Mouse (Mus musculus): ENCODE data around the gene Fbll1. TPM values are rescaled to one million over a fixed set of nuclear protein-coding genes. Genes with fewer than 3 reads are reported as not detected.
"Not testable (repeated sequence)": the region's sequence is repeated elsewhere in the genome, so short reads cannot be mapped to it uniquely, and the experiment has no call there.

Gene Fbll1
- 15.6 and 20.8 TPM in 2 replicates for polyA plus RNA-seq (2015; fragmentation: Nextera tagmentation; extraction: Ambion mirVana)

DNA sequence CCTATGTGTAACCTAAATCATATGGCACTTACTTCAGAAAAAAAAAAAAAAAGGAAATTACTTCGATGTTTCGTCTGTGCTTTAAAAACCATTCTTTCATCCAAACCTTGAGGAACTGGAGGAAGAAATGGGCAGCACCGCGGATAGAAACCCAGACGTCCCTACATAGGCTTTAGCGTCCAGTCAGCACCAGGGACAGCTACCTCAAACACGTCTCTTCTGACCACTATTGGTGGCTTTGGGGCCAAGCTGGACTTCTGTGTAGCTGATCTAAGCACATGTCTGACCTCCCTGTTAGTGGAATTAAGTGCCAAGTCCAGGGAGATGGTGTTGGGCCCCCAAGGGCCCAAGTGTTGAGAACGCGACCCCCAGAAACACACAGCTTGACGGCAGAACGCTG, at the start of gene Fbll1:
Gene Fbll1 (minus strand): TSS at position 11 of the 400 bp plus-strand sequence.
- Histone ChIP-seq H3K9ac (replicated peaks) (peak within 1 kb of the TSS; percentile 74), H3K4me2 (replicated peaks) (peak within 1 kb of the TSS; percentile 81), H3K36me3 (no peaks in the 10 kb centered on the region), H3K27ac (replicated peaks) (peak within 1 kb of the TSS; percentile 84), H3K9me3 (no peaks in the 10 kb centered on the region), H3K4me3 (peak within 1 kb of the TSS; percentile 64), H3K4me1 (peaks cover 15% of the 10 kb centered on the region), H3K27me3 (peaks cover 32% of the 10 kb centered on the region)
- no peak for ATAC-seq (replicated peaks)
- 13% methylated on average over 11 of the region's 11 CpGs for WGBS

DNA sequence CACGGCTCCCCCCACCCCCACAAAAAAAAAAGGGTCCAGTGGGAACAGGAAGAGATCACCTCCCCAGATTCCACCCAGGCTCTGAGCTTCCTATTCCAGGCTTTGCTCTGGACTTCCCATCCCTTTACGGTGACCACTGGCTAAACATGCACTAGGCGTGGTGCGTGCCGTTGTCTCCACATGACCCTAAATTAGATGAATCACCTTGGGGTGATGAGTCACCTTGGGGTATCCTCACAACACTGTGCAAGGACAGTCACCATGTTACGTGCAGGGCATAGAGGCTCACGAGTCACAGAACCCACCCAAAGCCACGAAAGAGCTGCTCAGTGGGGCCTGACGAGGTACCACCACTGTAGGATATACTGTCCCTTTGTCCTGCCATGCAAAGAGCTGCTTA, 45.6 kb upstream of the Fbll1 start:
- Histone ChIP-seq H3K9ac (replicated peaks) (no peak overlapping the region), H3K4me1 (no peaks in the 10 kb centered on the region), H3K36me3 (peaks cover 18% of the 10 kb centered on the region; the same call in 1 of the 2 replicates), H3K27ac (replicated peaks) (no peak overlapping the region), H3K4me2 (replicated peaks) (no peak overlapping the region), H3K27me3 (no peaks in the 10 kb centered on the region), H3K4me3 (no peak overlapping the region), H3K9me3 (no peaks in the 10 kb centered on the region)
- 93% methylated on average over 9 of the region's 9 CpGs for WGBS
- ATAC-seq (replicated peaks), result no peak

DNA sequence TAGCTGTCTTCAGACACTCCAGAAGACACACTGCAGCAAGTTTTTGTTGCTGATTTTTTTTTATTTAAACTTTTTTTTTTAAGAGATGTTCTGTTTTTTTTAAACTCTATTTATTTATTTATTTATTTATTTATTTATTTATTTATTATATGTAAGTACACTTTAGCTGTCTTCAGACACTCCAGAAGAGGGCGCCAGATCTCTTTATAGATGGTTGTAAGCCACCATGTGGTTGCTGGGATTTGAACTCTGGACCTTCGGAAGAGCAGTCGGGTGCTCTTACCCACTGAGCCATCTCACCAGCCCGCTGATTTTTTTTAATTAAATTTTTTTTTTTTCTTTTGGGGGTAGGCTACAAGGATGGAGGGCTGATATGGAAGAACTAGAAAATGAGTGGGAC, 43.9 kb upstream of the Fbll1 start:
- H3K27ac ChIP-seq (replicated peaks); H3K4me1 ChIP-seq; H3K9ac ChIP-seq (replicated peaks); H3K4me3 ChIP-seq; H3K4me2 ChIP-seq (replicated peaks); H3K9me3 ChIP-seq; ATAC-seq (replicated peaks); H3K27me3 ChIP-seq: not testable (repeated sequence)
- H3K36me3 ChIP-seq, result peaks cover 18% of the 10 kb centered on the region; the same call in 1 of the 2 replicates
- 84% methylated on average over 4 of the region's 4 CpGs for WGBS

DNA sequence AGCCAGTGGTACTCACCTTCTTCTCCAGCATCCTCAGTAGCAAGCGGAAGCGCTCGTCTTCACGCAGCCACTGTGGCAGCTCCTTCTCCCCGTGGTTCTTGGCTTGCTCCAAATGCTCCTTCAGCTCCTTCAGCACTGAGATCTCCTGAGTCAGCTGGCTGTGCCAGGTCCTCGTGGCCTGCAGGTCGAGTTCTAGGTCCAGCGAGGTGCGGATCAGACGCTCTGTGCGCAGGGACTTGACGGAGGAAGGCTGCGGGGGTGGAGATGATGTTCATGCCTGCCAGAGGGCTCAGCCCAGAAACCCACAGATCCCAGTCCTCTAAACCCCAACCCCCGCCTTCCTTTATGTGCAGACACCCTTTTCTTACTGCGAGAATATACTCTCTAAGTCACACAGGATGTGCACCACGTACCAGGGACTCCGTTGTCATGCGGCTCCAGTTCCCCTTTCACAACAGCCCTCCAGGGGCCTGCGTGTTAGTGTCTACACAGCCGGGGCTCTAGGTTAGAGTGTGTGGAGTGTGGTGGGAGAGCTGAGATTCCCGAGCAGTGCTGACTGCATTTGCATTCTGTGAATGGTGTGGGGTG, 43.1 kb upstream of the Fbll1 start:
- H3K9ac ChIP-seq (replicated peaks), result no peak overlapping the region
- H3K36me3 ChIP-seq, result peaks cover 18% of the 10 kb centered on the region; the same call in 1 of the 2 replicates
- H3K4me2 ChIP-seq (replicated peaks), result no peak overlapping the region
- 86% methylated on average over 21 of the region's 21 CpGs for WGBS
- no peak overlapping the region for H3K4me3 ChIP-seq
- H3K27me3 ChIP-seq, result no peaks in the 10 kb centered on the region
- no peaks in the 10 kb centered on the region for H3K4me1 ChIP-seq
- ATAC-seq (replicated peaks), result no peak
- H3K27ac ChIP-seq (replicated peaks), result no peak overlapping the region
- H3K9me3 ChIP-seq, result no peaks in the 10 kb centered on the region

DNA sequence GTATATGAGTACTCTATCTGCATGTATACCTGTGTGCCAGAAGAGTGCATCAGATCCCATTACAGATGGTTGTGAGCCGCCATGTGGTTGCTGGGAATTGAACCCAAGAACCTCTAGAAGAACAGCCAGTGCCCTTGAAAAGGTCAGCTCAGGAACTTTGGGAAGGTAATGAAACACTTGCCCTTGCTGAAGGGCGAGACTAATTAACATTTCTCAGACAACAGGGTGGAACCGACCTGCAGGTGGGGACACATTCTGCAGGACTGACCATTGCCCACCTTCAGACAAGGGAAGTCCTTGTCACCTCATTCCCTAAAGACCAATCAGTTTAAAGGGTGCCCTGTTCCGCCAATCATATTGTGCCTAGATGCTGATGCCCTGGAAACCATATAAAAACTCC, 42.1 kb upstream of the Fbll1 start:
- H3K36me3 ChIP-seq, result peaks cover 18% of the 10 kb centered on the region; the same call in 1 of the 2 replicates
- not testable (repeated sequence) for H3K9me3 ChIP-seq; H3K4me2 ChIP-seq (replicated peaks); ATAC-seq (replicated peaks); H3K27ac ChIP-seq (replicated peaks); H3K9ac ChIP-seq (replicated peaks); H3K4me1 ChIP-seq; H3K27me3 ChIP-seq; H3K4me3 ChIP-seq
- WGBS, result 93% methylated on average over 4 of the region's 4 CpGs

DNA sequence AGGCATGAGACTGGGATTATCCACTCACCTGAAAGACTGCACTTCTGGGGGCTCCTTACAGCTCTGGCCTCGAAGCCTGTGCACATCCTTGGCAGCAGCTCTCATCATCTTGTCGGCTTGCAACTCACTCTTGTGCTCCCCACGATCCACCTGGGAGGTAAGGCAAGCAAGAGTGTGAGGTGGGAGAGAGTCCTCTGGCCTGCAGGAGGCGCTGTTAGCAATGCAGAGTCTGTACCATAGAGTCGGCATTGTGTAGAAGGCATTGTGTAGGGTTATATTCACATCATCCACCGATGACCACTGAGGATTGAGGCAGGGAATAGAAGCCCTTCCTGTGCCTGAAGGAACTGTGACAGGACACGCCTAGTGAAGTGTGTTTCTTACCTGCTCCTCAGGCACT, 41.6 kb upstream of the Fbll1 start:
- H3K4me3 ChIP-seq, result no peak overlapping the region
- no peaks in the 10 kb centered on the region for H3K9me3 ChIP-seq
- H3K27ac ChIP-seq (replicated peaks), result no peak overlapping the region
- 78% methylated on average over 7 of the region's 7 CpGs for WGBS
- no peak overlapping the region for H3K4me2 ChIP-seq (replicated peaks)
- ATAC-seq (replicated peaks), result no peak
- H3K36me3 ChIP-seq, result peaks cover 18% of the 10 kb centered on the region; the same call in 1 of the 2 replicates
- H3K9ac ChIP-seq (replicated peaks), result no peak overlapping the region
- H3K27me3 ChIP-seq, result no peaks in the 10 kb centered on the region
- no peaks in the 10 kb centered on the region for H3K4me1 ChIP-seq

DNA sequence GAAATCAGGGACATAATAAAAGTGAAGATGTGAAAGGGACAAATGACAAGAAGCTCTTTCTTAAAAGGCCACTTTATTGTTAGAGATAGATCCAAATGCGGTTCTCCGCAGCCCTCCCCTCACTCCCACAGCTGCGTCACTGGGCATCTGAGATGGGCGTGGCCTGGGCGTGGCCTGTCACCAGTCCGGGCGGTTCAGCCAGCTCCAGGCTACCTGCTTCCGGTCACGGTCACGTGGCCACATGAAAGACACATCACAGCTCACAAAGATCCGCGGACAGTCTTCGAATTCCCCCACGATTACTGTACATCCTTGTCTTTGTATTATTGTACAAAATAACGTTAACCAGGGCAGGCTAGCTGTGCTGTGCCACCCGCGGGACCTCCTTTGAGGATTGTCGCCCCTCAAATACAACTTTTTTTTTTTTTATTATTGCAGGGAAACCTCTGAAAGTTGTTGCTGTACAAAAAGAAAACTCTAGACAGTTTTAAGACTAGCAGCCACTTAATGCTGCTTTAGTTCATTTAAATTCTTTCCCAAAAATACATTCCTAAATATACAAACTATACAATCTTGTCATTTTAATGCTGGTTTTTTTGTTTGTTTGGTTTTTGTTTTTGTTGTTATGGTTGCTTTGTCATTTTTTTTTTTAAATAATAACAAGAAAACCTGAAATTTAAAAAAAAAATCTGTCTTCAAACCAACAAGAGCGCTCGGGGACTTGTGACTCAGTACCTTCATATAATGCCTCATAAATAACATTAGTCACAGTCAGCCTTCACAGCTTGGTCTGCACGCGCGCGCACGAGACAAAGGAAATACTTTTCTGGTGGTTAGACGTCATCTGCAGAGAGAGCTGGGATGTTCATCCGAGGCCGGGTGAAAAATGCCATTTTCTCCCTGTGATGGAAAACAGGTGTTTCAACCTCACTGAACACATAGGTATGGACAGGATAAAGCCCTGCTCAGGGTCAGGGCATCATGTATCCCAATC, 40.0 kb upstream of the Fbll1 start:
- H3K4me3 ChIP-seq, result peak overlapping the region; percentile 31
- peak overlapping the region; percentile 27; the same call in 1 of the 2 replicates for H3K27ac ChIP-seq (replicated peaks)
- H3K4me2 ChIP-seq (replicated peaks), result peak overlapping the region; percentile 46
- WGBS, result 36% methylated on average over 28 of the region's 28 CpGs
- no peaks in the 10 kb centered on the region for H3K27me3 ChIP-seq
- 0 out of 2 replicates have a peak overlapping the region, but pooled peaks have one; percentile 16 for H3K9ac ChIP-seq (replicated peaks)
- H3K4me1 ChIP-seq, result peaks cover 3% of the 10 kb centered on the region
- peak; percentile 65 for ATAC-seq (replicated peaks)
- H3K9me3 ChIP-seq, result no peaks in the 10 kb centered on the region
- H3K36me3 ChIP-seq, result peaks cover 15% of the 10 kb centered on the region; the same call in 1 of the 2 replicates

DNA sequence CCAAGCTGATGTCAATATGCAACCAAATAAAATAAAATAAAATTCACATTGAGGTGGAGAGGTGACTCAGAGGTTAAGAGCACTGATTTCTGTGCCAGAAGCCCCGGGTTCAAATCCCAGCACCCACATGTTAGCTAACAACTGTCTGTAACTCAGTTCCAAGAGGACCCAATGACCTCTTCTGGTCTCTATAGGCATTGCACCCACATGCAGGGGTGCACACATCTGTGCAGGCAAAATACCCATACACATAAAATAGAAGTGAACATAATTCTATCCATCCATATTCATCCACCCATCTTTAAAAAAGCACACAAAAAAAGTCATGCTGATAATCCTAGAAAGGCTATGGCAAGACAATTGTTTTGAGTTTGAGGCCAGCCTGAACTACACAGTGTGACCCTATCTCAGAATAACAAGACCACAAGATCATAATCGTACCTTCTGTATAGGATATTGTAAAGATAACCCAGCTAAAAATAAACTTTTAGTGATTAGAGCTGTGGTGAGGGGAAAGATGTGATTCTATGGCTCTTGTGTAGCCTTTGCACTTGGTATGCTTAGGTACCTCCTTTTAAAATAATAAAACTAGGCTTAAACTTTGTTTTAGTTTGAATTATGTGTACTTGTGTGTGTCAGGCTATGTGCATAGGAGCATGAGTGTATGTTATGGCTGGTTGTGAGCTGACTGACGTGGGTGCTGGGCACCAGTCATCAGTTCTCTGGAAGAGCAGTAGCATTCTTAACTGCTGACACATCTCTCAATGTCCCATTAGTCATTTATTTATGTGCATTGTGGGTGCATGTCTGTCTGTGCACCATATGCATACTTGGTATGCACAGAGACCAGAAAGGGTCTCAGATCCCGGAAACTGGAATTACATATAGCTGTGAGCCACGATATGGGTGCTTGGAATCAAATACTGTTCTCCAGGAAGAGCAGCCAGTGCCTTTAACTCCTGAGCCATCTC, 38.8 kb upstream of the Fbll1 start:
- no peaks in the 10 kb centered on the region for H3K9me3 ChIP-seq
- ATAC-seq (replicated peaks), result no peak
- WGBS, result 89% methylated on average over 5 of the region's 5 CpGs
- no peak overlapping the region for H3K4me3 ChIP-seq
- H3K27ac ChIP-seq (replicated peaks), result no peak overlapping the region
- no peak overlapping the region for H3K9ac ChIP-seq (replicated peaks)
- H3K4me2 ChIP-seq (replicated peaks), result peak overlapping the region; percentile 46; the same call in 1 of the 2 replicates
- no peaks in the 10 kb centered on the region for H3K27me3 ChIP-seq
- peaks cover 11% of the 10 kb centered on the region; the same call in 1 of the 2 replicates for H3K36me3 ChIP-seq
- H3K4me1 ChIP-seq, result peaks cover 15% of the 10 kb centered on the region

DNA sequence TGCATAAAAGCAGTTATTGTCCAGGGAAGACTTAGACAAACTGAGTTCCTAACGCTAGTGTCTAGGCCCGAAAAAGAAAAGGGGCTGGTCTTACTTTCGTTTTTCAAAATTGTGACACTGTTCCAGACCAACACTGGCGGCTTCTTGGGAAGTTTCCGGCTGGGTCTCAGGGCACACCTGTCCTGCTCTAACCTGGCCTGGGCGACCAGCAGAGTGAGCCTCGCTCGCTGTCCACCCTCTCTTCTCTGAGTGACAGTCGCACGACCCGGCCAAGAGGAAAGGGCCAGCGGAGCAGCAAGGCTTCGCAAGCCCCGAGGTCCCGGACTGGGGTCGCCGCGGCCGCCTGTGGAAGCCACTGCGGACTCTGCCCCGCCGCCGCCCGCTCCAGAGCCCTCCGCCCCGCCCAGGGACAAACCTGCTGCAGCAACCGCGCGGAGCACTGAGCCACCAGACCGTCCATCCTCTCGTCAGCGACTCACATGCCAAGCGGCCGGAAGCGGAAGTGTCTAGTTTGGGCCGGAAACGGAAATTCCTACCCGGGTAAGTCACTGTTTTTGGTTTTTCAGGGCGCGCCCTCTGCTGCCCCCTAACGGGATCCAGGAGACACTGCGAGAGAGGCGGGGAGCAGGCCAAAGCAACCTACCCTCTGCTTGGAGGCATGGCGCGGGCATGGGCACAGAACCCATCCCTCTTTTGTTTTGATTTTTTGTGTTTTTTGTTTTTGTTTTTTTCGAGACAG, 35.5 kb upstream of the Fbll1 start, which contains the start of gene Rars:
Gene Rars (minus strand): TSS at position 485 of the 739 bp plus-strand sequence.
- no peaks in the 10 kb centered on the region for H3K9me3 ChIP-seq
- peak within 1 kb of the TSS; percentile 92 for H3K4me3 ChIP-seq
- WGBS, result 2% methylated on average over 46 of the region's 46 CpGs
- peak within 1 kb of the TSS; percentile 84 for H3K9ac ChIP-seq (replicated peaks)
- H3K27ac ChIP-seq (replicated peaks), result peak within 1 kb of the TSS; percentile 47; the same call in 1 of the 2 replicates
- peak within 1 kb of the TSS; percentile 76 for H3K4me2 ChIP-seq (replicated peaks)
- peaks cover 19% of the 10 kb centered on the region for H3K4me1 ChIP-seq
- H3K36me3 ChIP-seq, result peaks cover 26% of the 10 kb centered on the region
- ATAC-seq (replicated peaks), result peak; percentile 85
- no peaks in the 10 kb centered on the region for H3K27me3 ChIP-seq

DNA sequence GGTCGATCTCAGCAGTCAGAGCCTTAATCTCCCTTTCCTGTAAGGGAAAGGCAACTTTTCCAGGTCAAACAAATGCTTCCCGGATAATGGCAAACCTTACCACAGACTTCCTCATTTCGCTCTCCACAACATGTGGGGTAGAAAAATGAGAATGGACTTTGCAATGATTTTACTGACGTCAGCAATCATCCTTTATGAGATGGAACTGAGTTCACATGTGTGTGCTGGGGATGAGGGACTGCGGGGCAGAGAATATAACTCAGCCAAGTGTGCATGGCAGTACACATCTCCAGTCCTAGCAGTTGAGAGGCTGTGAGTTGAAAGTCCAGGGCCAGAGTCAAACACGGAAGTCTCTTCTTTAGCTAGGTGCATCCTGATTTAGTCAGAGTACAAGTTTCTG, 34.6 kb upstream of the Fbll1 start:
- H3K9ac ChIP-seq (replicated peaks), result peak overlapping the region; percentile 84; the same call in 1 of the 2 replicates
- peak overlapping the region; percentile 92 for H3K4me3 ChIP-seq
- WGBS, result 89% methylated on average over 6 of the region's 6 CpGs
- peak overlapping the region; percentile 76 for H3K4me2 ChIP-seq (replicated peaks)
- no peaks in the 10 kb centered on the region for H3K9me3 ChIP-seq
- no peaks in the 10 kb centered on the region for H3K27me3 ChIP-seq
- H3K36me3 ChIP-seq, result peaks cover 34% of the 10 kb centered on the region
- no peak overlapping the region for H3K27ac ChIP-seq (replicated peaks)
- ATAC-seq (replicated peaks), result no peak
- peaks cover 19% of the 10 kb centered on the region for H3K4me1 ChIP-seq

DNA sequence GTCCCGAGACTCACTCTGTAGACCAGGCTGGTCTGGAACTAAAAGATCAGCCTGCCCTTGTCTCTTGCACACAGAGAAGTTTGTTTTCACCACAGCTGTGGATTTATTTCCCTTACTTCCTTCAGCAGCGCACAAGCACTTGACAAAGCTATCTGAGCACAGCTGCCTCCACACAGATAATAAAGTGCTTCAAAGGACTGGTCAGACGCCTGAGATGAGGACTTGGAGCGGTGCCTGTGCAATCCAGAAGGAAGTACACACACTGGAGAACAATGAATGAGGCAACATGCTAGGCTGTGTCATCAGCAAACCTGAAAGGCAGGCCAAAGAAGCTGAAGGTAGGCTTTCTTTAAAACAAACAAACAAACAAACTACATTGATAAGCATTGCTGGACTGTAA, 33.5 kb upstream of the Fbll1 start:
- Histone ChIP-seq H3K36me3 (peaks cover 46% of the 10 kb centered on the region), H3K27ac (replicated peaks) (no peak overlapping the region), H3K9me3 (no peaks in the 10 kb centered on the region), H3K4me1 (peaks cover 19% of the 10 kb centered on the region), H3K27me3 (no peaks in the 10 kb centered on the region), H3K9ac (replicated peaks) (no peak overlapping the region), H3K4me3 (no peak overlapping the region), H3K4me2 (replicated peaks) (no peak overlapping the region)
- ATAC-seq (replicated peaks), result no peak
- WGBS, result 85% methylated on average over 4 of the region's 4 CpGs
